Mouse (Mus musculus): Measurements from ENCODE around the gene Hoxb6.

- TF ChIP-seq ETS1 (conservative IDR thresholded peaks at IDR 0.05; ENCODE audit: low read depth, low read length) (no peak), CTCF (conservative IDR thresholded peaks at IDR 0.05 in 1 of 2, IDR thresholded peaks at IDR 0.05 in 1 of 2; ENCODE audit: low read depth in 2 of 2, low read length in 2 of 2) (no peak), EP300 (IDR thresholded peaks at IDR 0.05; ENCODE audit: low read length) (no peak), POLR2A (IDR thresholded peaks at IDR 0.05; ENCODE audit: low read depth, low read length) (no peak), ZMIZ1 (IDR thresholded peaks at IDR 0.05; ENCODE audit: low read depth, low read length) (no peak), BHLHE40 (IDR thresholded peaks at IDR 0.05; ENCODE audit: low read depth, low read length) (no peak), SIN3A (IDR thresholded peaks at IDR 0.05; ENCODE audit: low read length) (no peak)
Observed at GRCm38 (mm10) chr11:96290705-96291355, 1.4 kb upstream of the Hoxb6 start.
